Mouse (Mus musculus) embryo, embryonic 10 days (tissue): ENCODE results near the gene Kcnc1.

ENCODE experiments used
- DNase-seq: peaks from one replicate; pipeline ENCODE4 v3.0.0-alpha.2; 2015; ENCODE audit warnings: low spot score

Gene Kcnc1

GRCm38 (mm10) chr7:46475464-46475863 lies 79.2 kb downstream of the Kcnc1 start:
- no peak for DNase-seq

GRCm38 (mm10) chr7:46477456-46477855 lies 81.2 kb downstream of the Kcnc1 start:
- no peak for DNase-seq

GRCm38 (mm10) chr7:46479793-46480192 lies 83.5 kb downstream of the Kcnc1 start:
- DNase-seq = no peak

GRCm38 (mm10) chr7:46482099-46482531 lies 85.8 kb downstream of the Kcnc1 start:
- DNase-seq = no peak

- no peak for DNase-seq
Measured at GRCm38 (mm10) chr7:46483050-46483449, 86.8 kb downstream of the Kcnc1 start.

GRCm38 (mm10) chr7:46484223-46484622 lies 87.9 kb downstream of the Kcnc1 start:
- DNase-seq = no peak

- DNase-seq = no peak
Measured at GRCm38 (mm10) chr7:46486761-46487160, 90.5 kb downstream of the Kcnc1 start.

GRCm38 (mm10) chr7:46487354-46487753 lies 91.1 kb downstream of the Kcnc1 start:
- DNase-seq = no peak
